Mouse (Mus musculus): ENCODE measurements around the gene Stab1. TPM values are rescaled to one million over a fixed set of nuclear protein-coding genes. Genes with fewer than 3 reads are reported as not detected.

Gene Stab1
- total RNA-seq, 2 experiments from 2014 or later: 19.8 to 30.3 TPM

DNA sequence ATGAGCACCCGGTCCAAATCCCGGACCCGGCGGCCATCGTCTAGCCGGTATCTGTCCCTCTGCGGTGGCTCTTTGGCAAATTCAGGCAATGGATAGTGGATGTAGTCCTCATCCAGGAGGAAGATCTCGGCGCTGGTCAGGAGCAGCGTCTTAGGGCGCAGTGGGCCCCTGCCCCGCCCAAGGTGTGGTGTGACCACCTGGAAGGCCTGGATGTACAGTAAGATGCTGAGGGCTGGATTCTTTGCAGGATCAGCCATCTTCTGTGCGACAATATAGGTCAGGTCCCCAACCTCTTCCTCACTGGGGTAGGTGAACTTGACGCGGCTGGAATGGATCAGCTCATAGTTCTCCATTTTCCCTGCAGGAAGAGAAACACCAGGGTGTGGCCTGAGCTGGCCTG is 3.4 kb upstream of the Stab1 start:
- intact Hi-C loops (cut with DNase I): no loop called here
- no peak for DNase-seq (ENCODE audit: low spot score in 2 of 2)

DNA sequence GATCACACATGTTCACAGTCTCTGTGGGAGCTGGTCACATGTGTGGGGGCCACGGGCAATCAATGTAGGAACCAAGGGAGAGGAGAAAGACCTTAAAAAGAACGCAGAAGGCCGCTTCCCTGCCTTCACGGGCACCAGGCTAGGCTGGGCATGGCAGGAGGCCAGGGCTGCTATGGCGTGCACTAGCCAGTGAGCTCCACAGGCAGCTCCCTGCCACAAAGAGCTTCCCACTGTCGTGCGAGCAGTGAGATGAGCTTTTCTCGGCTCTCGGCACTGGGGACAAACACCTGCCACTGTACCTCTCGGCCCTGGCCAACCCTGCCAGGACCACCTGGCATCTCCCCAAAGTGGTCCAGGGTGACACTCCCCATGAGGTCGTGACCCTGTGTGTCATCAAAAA is 2.9 kb upstream of the Stab1 start:
- DNase-seq (ENCODE audit: low spot score in 2 of 2): no peak
- intact Hi-C loops (cut with DNase I): no loop called here

- no peak for DNase-seq (ENCODE audit: low spot score in 2 of 2)
- intact Hi-C loops (cut with DNase I): no loop called here
Measured at GRCm38 (mm10) chr14:31170963-31171362, 2.5 kb upstream of the Stab1 start.

- intact Hi-C loops (cut with DNase I): no loop called here
- no peak for DNase-seq (ENCODE audit: low spot score in 2 of 2)
Measured at GRCm38 (mm10) chr14:31169508-31169907, 1.1 kb upstream of the Stab1 start.

- intact Hi-C loops (cut with DNase I): no loop called here
- DNase-seq (ENCODE audit: low spot score in 2 of 2): no peak
Measured at GRCm38 (mm10) chr14:31166827-31167226, 1.6 kb downstream of the Stab1 start.

DNA sequence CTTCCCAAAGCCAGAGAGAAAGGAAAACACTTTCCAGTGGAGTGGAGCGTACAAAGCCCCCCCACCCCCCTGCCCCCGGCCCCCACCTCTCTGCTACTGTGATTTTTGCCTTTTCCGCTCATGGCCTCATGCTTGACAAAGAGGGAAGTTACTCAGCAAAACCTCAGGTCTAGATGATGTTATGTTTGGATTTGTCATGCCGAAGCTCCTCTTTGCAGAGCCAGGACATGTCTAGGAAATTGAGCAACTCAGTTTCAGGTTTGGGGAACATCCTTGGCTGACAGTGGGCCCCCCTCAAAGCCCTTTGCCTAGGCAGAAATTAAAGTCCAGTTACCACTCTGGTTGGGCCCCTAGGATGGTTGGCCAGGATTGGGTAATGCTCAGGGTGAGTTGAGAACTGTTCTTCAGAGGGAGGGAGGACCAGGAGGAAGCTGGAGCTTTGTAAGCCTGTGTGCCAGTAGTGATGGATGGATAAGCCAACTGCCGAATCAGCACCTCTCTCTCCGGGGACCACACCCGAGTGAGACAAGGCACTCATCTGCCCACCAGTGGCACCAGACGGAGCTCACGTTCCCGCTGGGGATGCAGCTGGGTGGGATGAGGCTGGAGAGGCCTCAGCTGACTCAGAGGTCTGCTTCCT is 2.3 kb downstream of the Stab1 start:
- DNase-seq (ENCODE audit: low spot score in 2 of 2): peak in 1 of 2 experiments; percentile 47
- intact Hi-C loops (cut with DNase I): no loop called here

DNA sequence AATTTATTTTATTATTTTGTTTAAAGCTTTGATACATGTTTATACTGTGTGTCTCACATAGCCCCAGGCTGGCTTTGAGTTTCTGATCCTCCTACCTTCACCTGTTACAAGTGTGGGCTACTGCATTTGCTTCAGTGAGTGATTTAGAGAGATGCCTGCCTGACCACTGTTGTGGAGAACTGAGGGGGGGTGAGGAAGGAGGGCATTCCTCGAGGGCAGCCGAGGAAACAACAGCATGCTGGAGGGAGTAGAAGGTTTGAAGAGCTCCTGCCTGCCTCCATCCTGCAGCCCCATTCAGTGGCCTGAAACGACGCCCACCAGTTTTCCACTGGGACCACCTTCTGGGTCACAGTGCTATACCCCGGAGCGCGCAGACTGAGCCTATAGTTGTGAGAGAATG is 3.0 kb downstream of the Stab1 start:
- DNase-seq (ENCODE audit: low spot score in 2 of 2): no peak
- intact Hi-C loops (cut with DNase I): no loop called here

DNA sequence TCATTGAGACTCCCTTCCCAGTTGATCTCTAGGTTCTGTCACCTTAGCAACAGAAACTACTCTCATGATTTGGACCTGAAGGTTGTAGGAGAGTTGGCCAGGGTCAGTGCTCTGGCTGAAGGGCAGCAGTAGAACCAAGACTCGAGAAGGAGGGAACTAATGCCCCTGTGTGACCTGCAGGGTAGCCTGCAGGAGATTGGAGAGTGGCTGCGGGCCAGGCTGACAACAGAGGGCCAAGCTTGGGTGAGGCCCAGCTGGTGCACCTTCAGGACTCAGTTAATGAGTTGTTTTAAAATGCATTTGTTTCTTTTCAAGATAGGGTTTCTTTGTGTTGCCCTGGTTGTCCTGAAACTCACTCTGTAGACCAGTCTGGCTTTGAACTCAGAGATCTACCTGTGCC is 3.4 kb downstream of the Stab1 start:
- no peak for DNase-seq (ENCODE audit: low spot score in 2 of 2)
- intact Hi-C loops (cut with DNase I): no loop called here

DNA sequence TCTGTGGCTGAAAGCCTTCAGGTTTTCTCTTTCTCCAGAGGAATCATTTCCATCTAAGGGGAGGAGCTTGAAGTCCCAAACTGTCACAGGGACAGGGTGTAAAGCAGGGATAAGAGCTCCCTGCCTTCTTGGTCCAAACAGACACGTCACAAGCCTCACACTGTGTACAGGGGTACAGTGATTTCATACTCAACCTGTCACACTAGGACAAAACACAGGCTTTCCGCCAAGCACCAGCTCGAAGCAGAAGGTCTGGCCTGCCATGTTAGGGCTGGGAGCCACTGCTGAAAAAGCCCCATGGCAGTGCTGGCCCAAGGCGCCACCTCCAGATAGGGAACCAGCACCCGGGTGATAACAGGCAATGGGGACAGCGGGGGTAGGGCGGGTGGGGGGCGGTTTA is 4.4 kb downstream of the Stab1 start:
- intact Hi-C loops (cut with DNase I): no loop called here
- DNase-seq (ENCODE audit: low spot score in 2 of 2): no peak

- no peak for DNase-seq (ENCODE audit: low spot score in 2 of 2)
- intact Hi-C loops (cut with DNase I): no loop called here
Measured at GRCm38 (mm10) chr14:31161638-31162037, 6.8 kb downstream of the Stab1 start.

GRCm38 (mm10) chr14:31161191-31161590 is 7.2 kb downstream of the Stab1 start:
- intact Hi-C loops (cut with DNase I): no loop called here
- DNase-seq (ENCODE audit: low spot score in 2 of 2): no peak

GRCm38 (mm10) chr14:31160196-31161150 is 8.0 kb downstream of the Stab1 start:
- intact Hi-C loops (cut with DNase I): no loop called here

GRCm38 (mm10) chr14:31145694-31146093 is 22.7 kb downstream of the Stab1 start:
- no peak for DNase-seq (ENCODE audit: low spot score in 2 of 2)
- intact Hi-C loops (cut with DNase I): no loop called here

More at GRCm38 (mm10) chr14:31160196-31161150, 8.0 kb downstream of the Stab1 start:
- no peak for DNase-seq (ENCODE audit: low spot score in 2 of 2)

DNA sequence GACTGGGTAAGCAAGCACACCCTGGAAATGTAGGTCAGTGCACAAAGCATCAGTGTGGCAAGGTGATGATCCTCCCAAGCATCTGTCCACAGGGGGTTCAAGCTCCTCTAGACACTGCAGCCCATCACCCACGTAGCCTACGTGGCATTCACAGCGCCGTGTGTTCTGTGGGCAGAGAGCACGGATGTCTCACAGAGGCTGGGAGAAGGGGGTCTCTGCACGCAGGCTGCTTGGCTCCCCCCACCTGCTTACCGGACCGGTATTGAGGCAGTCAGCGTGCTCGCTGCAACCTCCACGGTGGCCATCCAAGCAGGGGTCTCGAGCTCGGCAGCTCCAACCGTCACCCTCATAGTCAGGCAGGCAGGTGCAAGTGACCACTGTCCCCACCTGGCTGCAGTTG is 27.4 kb downstream of the Stab1 start:
- DNase-seq (ENCODE audit: low spot score in 2 of 2): no peak
- intact Hi-C loops (cut with DNase I): no loop called here

GRCm38 (mm10) chr14:31140141-31140540 is 28.3 kb downstream of the Stab1 start:
- no peak for DNase-seq (ENCODE audit: low spot score in 2 of 2)
- intact Hi-C loops (cut with DNase I): no loop called here

GRCm38 (mm10) chr14:31139666-31140065 is 28.8 kb downstream of the Stab1 start:
- DNase-seq (ENCODE audit: low spot score in 2 of 2): no peak
- intact Hi-C loops (cut with DNase I): no loop called here

DNA sequence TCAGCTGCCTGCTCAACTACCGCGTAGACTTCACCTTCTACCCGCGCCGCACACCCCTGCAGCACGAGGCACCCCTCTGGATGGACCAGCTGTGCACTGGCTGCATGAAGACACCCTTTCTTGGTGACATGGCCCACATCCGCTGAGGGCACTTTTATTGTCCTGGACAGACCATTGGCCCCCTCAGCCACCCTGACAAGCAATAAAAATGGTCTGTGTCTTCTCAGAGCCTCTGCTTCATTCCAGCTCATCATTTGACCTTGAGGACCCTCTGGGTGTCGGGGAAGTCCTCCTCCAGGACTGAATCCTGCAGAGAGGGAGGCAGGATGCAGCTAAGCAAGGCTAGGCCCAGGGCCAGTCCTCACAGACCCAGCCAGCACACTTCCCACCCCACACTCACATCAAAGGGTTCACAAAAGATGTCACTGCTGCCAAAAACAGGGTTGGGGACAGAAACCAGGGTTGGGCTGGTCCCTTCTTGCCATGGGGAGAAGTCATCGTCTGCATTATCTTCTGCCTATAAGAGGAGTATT is 29.5 kb downstream of the Stab1 start:
- intact Hi-C loops (cut with DNase I): no loop called here
- DNase-seq (ENCODE audit: low spot score in 2 of 2): no peak

DNA sequence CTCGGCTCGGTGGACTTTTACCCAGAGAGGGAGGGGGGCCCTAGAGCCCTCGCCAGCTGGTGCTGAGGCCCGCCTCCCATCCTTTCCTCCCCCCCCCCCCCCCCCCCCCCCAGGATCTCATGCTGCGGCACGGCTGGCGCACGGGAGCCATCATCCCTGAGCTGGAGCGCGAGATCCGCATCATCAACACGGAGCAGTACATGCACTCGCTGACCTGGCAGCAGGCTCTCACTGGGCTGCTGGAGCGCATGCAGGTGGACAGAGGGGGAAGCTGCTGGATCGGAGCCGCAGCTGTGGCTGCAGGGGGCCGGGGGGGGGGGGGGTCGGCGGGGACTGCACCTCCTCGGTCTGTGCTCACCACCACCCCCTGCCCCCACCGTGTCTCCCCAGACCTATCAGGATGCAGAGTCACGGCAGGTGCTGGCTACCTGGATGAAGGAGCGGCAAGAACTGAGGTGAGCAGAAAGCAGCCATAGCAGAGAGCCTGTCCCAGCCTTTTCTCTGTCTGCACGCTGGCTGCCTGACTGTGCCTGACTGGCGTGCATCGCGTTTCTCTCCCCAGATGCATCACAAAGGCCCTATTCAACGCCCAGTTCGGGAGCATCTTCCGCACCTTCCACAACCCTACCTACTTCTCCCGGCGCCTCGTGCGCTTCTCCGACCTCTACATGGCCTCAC is 30.1 kb downstream of the Stab1 start:
- intact Hi-C loops (cut with DNase I): no loop called here
- DNase-seq (ENCODE audit: low spot score in 2 of 2): no peak

GRCm38 (mm10) chr14:31137791-31138190 is 30.6 kb downstream of the Stab1 start:
- intact Hi-C loops (cut with DNase I): no loop called here
- DNase-seq (ENCODE audit: low spot score in 2 of 2): no peak

DNA sequence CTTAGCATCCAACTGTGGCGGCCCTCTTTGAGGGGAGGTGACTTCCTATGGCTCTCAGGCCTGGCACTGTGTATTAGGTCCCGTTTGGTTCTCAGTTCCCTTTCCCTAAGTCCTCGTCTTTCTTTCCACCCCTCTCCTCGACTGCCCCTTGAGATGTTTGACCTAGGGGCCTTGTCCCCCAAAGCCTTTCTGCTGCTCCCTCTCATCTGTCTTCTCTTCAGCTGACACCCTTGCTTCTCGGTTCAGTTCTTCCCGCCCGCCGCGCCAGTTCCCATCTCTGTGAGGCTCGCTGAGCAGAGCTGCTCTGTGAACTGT is 31.2 kb downstream of the Stab1 start:
- no peak for DNase-seq (ENCODE audit: low spot score in 2 of 2)
- intact Hi-C loops (cut with DNase I): no loop called here
